Mouse (Mus musculus): ENCODE results near the gene Supt4a. TPM values are rescaled to one million over a fixed set of nuclear protein-coding genes. Genes with fewer than 3 reads are reported as not detected.

Gene Supt4a
- polyA plus RNA-seq (2012; rRNA removed; ENCODE audit: low replicate concordance), result 15.9 and 24.2 TPM in 2 replicates

DNA sequence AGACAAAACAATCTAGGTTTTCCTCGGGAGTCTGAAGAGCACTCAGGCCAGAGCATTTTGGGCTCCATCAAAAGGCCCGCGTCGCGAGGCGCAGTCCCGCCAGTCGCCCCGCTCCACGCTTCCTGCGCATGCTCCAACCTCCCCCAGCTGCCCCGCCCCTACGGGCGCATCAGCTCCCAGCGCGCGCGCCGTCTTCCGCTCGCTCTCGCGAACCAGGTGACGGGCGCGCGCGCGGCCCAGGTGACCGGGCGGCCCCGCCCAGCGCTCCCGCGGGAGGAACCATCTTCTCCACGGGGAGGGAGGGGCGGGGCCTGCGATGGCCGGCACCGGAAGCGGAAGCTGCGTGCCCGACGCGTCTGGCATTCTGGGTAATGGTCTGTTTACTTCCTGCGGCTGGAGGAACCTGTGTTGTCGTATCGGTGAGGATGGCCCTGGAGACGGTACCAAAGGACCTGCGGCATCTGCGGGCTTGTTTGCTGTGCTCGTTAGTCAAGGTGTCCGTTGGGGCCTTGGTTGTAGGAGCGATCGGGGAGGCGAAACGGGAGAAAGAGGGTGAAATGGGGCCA lies at the start of gene Supt4a:
TSS of gene Supt4a (plus strand) at position 378 of the 566 bp plus-strand sequence.

DNA sequence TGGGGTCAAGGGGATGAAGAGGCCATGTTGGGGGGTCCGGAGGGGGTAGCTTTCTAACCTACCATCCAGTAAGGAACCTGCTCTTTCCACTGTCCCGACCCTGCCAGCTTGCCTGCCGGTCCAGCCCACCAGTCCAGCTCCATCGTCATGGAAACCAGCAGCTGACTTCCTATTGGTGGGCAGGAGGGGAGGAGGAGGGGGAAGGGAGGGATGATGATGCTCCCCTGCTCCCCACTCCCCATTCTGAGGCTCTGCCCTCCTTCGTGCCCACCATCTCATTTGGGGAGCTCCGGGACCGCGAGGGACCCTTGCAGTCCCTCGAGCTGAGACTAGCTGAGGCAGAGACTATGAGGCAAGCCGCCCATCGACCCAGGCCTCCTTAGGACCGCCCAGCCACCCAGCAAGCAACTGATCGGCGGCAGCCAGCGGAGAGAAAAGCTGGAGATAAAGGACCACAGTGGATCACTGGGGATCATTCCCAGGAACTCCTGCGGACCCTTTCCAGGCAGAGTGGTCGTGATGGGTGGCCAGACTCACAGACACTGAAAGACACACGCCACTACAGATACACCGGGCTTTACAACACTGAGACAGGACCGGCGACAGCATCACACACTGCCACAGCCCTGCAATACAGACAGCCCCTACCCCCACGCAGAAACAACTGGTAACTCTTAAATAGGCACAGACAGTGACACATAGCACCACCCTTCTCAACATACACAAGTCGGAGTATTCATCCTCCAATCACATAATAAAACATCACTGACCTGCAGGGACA lies 23.1 kb downstream of the Supt4a start, which contains the start of gene Tspoap1:
TSS of gene Tspoap1 (plus strand) at position 241 of the 781 bp plus-strand sequence.

Other genes with a start within 250 kb of the Supt4a start
- gene Gm11492, start 170.9 kb upstream of the Supt4a start, polyA plus RNA-seq (2012; rRNA removed; ENCODE audit: low replicate concordance), result not detected in 2 replicates
- 12.4 and 12.5 TPM in 2 replicates for gene Sept4, start 168.6 kb upstream of the Supt4a start, polyA plus RNA-seq (2012; rRNA removed; ENCODE audit: low replicate concordance)
- 24.7 and 34.8 TPM in 2 replicates for gene Mtmr4, start 145.4 kb upstream of the Supt4a start, polyA plus RNA-seq (2012; rRNA removed; ENCODE audit: low replicate concordance)
- 0.11 and 0.15 TPM in 2 replicates for gene Hsf5, start 120.4 kb upstream of the Supt4a start, polyA plus RNA-seq (2012; rRNA removed; ENCODE audit: low replicate concordance)
- 16.6 and 48.5 TPM in 2 replicates for gene Rnf43, start 74.8 kb upstream of the Supt4a start, polyA plus RNA-seq (2012; rRNA removed; ENCODE audit: low replicate concordance)
- gene Tspoap1, start 23.0 kb downstream of the Supt4a start, polyA plus RNA-seq (2012; rRNA removed; ENCODE audit: low replicate concordance), result 0.78 and 0.87 TPM in 2 replicates
- gene Mpo, start 56.0 kb downstream of the Supt4a start, polyA plus RNA-seq (2012; rRNA removed; ENCODE audit: low replicate concordance), result 0.04 TPM in 2 replicates
- gene Lpo, start 90.7 kb downstream of the Supt4a start, polyA plus RNA-seq (2012; rRNA removed; ENCODE audit: low replicate concordance), result 0.06 and 1.3 TPM in 2 replicates
- gene Mks1, start 115.7 kb downstream of the Supt4a start, polyA plus RNA-seq (2012; rRNA removed; ENCODE audit: low replicate concordance), result 4.1 and 6.1 TPM in 2 replicates
- gene Epx, start 138.0 kb downstream of the Supt4a start, polyA plus RNA-seq (2012; rRNA removed; ENCODE audit: low replicate concordance), result not detected in 2 replicates
- not detected in 2 replicates for gene Olfr462, start 154.7 kb downstream of the Supt4a start, polyA plus RNA-seq (2012; rRNA removed; ENCODE audit: low replicate concordance)
- not detected in 2 replicates for gene Olfr463, start 159.8 kb downstream of the Supt4a start, polyA plus RNA-seq (2012; rRNA removed; ENCODE audit: low replicate concordance)
- not detected in 2 replicates for gene Olfr464, start 183.4 kb downstream of the Supt4a start, polyA plus RNA-seq (2012; rRNA removed; ENCODE audit: low replicate concordance)
- 84.7 and 172 TPM in 2 replicates for gene Dynll2, start 250.0 kb downstream of the Supt4a start, polyA plus RNA-seq (2012; rRNA removed; ENCODE audit: low replicate concordance)